Mouse (Mus musculus) limb, embryonic 12.5 days (tissue): ENCODE measurements around the gene Zkscan17. TPM values are rescaled to one million over a fixed set of nuclear protein-coding genes. Genes with fewer than 3 reads are reported as not detected.

ENCODE experiments used
- ATAC-seq: fragments of 200-750 bp; cut with Nextera tagmentation; 2 replicates; pipeline ENCODE4 v1.8.0; 2017; ENCODE audit warnings: low read depth, moderate TSS enrichment; ENCODE audit not compliant: insufficient number of reproducible peaks, insufficient read depth, low FRiP score, low TSS enrichment
- H3K27ac ChIP-seq: fragments of 300-500 bp; sonication (generic); 2 replicates; pipeline ENCODE4 v1.5.1; 2016; ENCODE audit warnings: mild to moderate bottlenecking, moderate library complexity
- H3K27me3 ChIP-seq: fragments of 300-500 bp; sonication (generic); 2 replicates; pipeline ENCODE4 v1.6.1; 2016; ENCODE audit warnings: mild to moderate bottlenecking, moderate library complexity
- H3K36me3 ChIP-seq: fragments of 300-500 bp; sonication (generic); 2 replicates; pipeline ENCODE4 v1.6.1; 2016; ENCODE audit warnings: mild to moderate bottlenecking, moderate library complexity
- H3K4me1 ChIP-seq: fragments of 300-500 bp; sonication (generic); replicated peaks from 2 replicates; pipeline ENCODE4 v1.6.1; 2016
- H3K4me2 ChIP-seq: fragments of 300-500 bp; sonication (generic); 2 replicates; pipeline ENCODE4 v1.6.1; 2016; ENCODE audit warnings: mild to moderate bottlenecking, moderate library complexity
- H3K4me3 ChIP-seq: fragments of 300-500 bp; sonication (generic); replicated peaks from 2 replicates; pipeline ENCODE4 v1.5.1; 2016; ENCODE audit warnings: mild to moderate bottlenecking
- H3K9ac ChIP-seq: fragments of 300-500 bp; sonication (generic); replicated peaks from 2 replicates; pipeline ENCODE4 v1.6.1; 2016; ENCODE audit warnings: mild to moderate bottlenecking, moderate library complexity
- H3K9me3 ChIP-seq: fragments of 300-500 bp; sonication (generic); 2 replicates; pipeline ENCODE4 v1.6.1; 2016; ENCODE audit warnings: mild to moderate bottlenecking, moderate library complexity
- WGBS: fragments of 180-500 bp; shearing (Covaris S2); methylation state at CpG from one replicate; pipeline ENCODE4 v1.1.7; 2016; 5-methylcytosine and 5-hydroxymethylcytosine counted together
- polyA plus RNA-seq: library from polyadenylated mRNA; unstranded; fragments of >200 nt; fragmentation: Nextera tagmentation; extraction: Ambion mirVana; gene quantifications from 2 replicates; pipeline ENCODE4 v1.2.1, GENCODE M21; 2016

Gene Zkscan17
- polyA plus RNA-seq, 1 experiment from 2014 or later, result 34.6 TPM

GRCm38 (mm10) chr11:59518226-59518625 is 8.3 kb downstream of the Zkscan17 start:
- no peak for ATAC-seq
- peaks cover 15% of the 10 kb centered on the region; the same call in 1 of the 2 replicates for H3K4me1 ChIP-seq
- no peaks in the 10 kb centered on the region for H3K9me3 ChIP-seq
- no peak overlapping the region for H3K9ac ChIP-seq
- no peaks in the 10 kb centered on the region for H3K36me3 ChIP-seq
- H3K27ac ChIP-seq, result no peak overlapping the region
- WGBS, result 73% methylated on average over 10 of the region's 10 CpGs
- no peak overlapping the region for H3K4me2 ChIP-seq
- no peaks in the 10 kb centered on the region for H3K27me3 ChIP-seq
- H3K4me3 ChIP-seq, result no peak overlapping the region

GRCm38 (mm10) chr11:59517441-59517840 is 9.1 kb downstream of the Zkscan17 start:
- ATAC-seq, result no peak
- no peak overlapping the region for H3K27ac ChIP-seq
- 89% methylated on average over 1 of the region's 1 CpGs for WGBS

DNA sequence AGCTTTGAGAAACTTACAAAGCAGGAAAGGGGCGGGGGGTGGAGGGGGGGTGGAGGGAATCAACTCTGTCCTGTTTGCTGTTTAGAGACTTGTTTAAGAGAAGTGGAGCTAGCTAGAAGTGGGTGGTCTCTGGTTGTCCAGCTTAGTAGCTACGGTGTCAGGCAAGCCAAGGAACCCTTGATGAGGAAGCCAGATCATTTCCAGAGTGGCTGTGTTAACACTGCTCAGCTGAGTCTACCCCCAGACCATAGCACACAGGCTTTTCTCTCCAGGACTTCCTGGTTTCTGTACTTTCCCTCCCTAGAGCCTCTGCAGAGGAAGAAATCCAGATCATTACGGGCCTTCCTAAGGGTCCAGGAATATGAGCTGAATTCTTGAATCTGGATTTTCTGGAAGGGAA is 11.8 kb downstream of the Zkscan17 start:
- no peaks in the 10 kb centered on the region for H3K27me3 ChIP-seq
- H3K9ac ChIP-seq, result no peak overlapping the region
- H3K27ac ChIP-seq, result peak overlapping the region; percentile 57
- 57% methylated on average over 3 of the region's 3 CpGs for WGBS
- peaks cover 15% of the 10 kb centered on the region; the same call in 1 of the 2 replicates for H3K4me1 ChIP-seq
- no peaks in the 10 kb centered on the region for H3K9me3 ChIP-seq
- peak; percentile 60; the same call in 1 of the 2 replicates for ATAC-seq
- H3K4me2 ChIP-seq, result no peak overlapping the region
- peaks cover 13% of the 10 kb centered on the region for H3K36me3 ChIP-seq
- H3K4me3 ChIP-seq, result no peak overlapping the region

More at GRCm38 (mm10) chr11:59517441-59517840, 9.1 kb downstream of the Zkscan17 start:
- Histone ChIP-seq H3K4me1 (peaks cover 19% of the 10 kb centered on the region; the same call in 1 of the 2 replicates), H3K4me3 (no peak overlapping the region), H3K4me2 (no peak overlapping the region), H3K36me3 (no peaks in the 10 kb centered on the region), H3K27me3 (no peaks in the 10 kb centered on the region), H3K9ac (no peak overlapping the region), H3K9me3 (no peaks in the 10 kb centered on the region)

GRCm38 (mm10) chr11:59514381-59514780 is 12.2 kb downstream of the Zkscan17 start:
- H3K9me3 ChIP-seq, result no peaks in the 10 kb centered on the region
- 65% methylated on average over 6 of the region's 6 CpGs for WGBS
- H3K4me3 ChIP-seq, result no peak overlapping the region
- no peak for ATAC-seq
- H3K27ac ChIP-seq, result peak overlapping the region; percentile 57
- no peak overlapping the region for H3K4me2 ChIP-seq
- peaks cover 17% of the 10 kb centered on the region for H3K36me3 ChIP-seq
- peaks cover 11% of the 10 kb centered on the region; the same call in 1 of the 2 replicates for H3K4me1 ChIP-seq
- H3K9ac ChIP-seq, result no peak overlapping the region
- no peaks in the 10 kb centered on the region for H3K27me3 ChIP-seq

DNA sequence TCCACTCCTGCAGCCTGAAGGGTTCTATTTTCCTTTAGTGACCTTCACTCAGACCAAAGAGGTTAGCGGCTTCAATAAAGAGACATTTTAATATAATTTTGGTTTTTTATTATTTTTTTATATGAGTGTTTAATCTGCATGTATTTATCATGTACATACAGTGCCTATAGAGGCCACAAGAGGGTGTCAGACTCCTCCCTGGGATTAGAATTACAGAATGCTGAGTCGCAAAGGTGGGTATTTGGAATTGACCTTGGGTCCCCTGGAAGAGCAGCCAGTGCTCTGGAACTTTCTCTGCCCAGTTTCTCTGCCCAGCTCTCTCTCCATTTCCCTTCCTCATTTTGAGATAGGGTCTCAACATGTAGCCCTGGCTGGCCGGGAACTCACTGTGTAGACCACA is 13.0 kb downstream of the Zkscan17 start:
- H3K9me3 ChIP-seq, result no peaks in the 10 kb centered on the region
- no peak overlapping the region for H3K27ac ChIP-seq
- peaks cover 24% of the 10 kb centered on the region for H3K36me3 ChIP-seq
- peaks cover 10% of the 10 kb centered on the region; the same call in 1 of the 2 replicates for H3K4me1 ChIP-seq
- ATAC-seq, result no peak
- no peak overlapping the region for H3K9ac ChIP-seq
- no peak overlapping the region for H3K4me3 ChIP-seq
- H3K4me2 ChIP-seq, result no peak overlapping the region
- 85% methylated on average over 3 of the region's 3 CpGs for WGBS
- H3K27me3 ChIP-seq, result no peaks in the 10 kb centered on the region

GRCm38 (mm10) chr11:59512733-59513132 is 13.8 kb downstream of the Zkscan17 start:
- H3K4me3 ChIP-seq, result no peak overlapping the region
- peaks cover 33% of the 10 kb centered on the region for H3K36me3 ChIP-seq
- H3K27me3 ChIP-seq, result no peaks in the 10 kb centered on the region
- H3K9me3 ChIP-seq, result no peaks in the 10 kb centered on the region
- no peak overlapping the region for H3K9ac ChIP-seq
- no peak overlapping the region for H3K4me2 ChIP-seq
- no peak for ATAC-seq
- peak overlapping the region; percentile 17; the same call in 1 of the 2 replicates for H3K27ac ChIP-seq
- WGBS, result 74% methylated on average over 10 of the region's 10 CpGs
- H3K4me1 ChIP-seq, result peaks cover 13% of the 10 kb centered on the region

- H3K9ac ChIP-seq, result no peak overlapping the region
- H3K36me3 ChIP-seq, result peaks cover 34% of the 10 kb centered on the region
- no peak overlapping the region for H3K4me2 ChIP-seq
- peaks cover 22% of the 10 kb centered on the region for H3K4me1 ChIP-seq
- H3K9me3 ChIP-seq, result no peaks in the 10 kb centered on the region
- no peak overlapping the region for H3K4me3 ChIP-seq
- no peak overlapping the region for H3K27ac ChIP-seq
- no peaks in the 10 kb centered on the region for H3K27me3 ChIP-seq
- 65% methylated on average over 1 of the region's 1 CpGs for WGBS
- ATAC-seq, result no peak
Measured at GRCm38 (mm10) chr11:59511558-59511957, 15.0 kb downstream of the Zkscan17 start.

GRCm38 (mm10) chr11:59506713-59507074 is 19.9 kb downstream of the Zkscan17 start:
- Histone ChIP-seq H3K9ac (peak overlapping the region; percentile 90), H3K36me3 (peaks cover 61% of the 10 kb centered on the region), H3K9me3 (no peaks in the 10 kb centered on the region), H3K4me1 (peaks cover 20% of the 10 kb centered on the region), H3K4me2 (peak overlapping the region; percentile 81), H3K27me3 (no peaks in the 10 kb centered on the region), H3K27ac (peak overlapping the region; percentile 97), H3K4me3 (peak overlapping the region; percentile 86)
- peak; percentile 4; the same call in 1 of the 2 replicates for ATAC-seq
- WGBS, result 0% methylated on average over 14 of the region's 14 CpGs

DNA sequence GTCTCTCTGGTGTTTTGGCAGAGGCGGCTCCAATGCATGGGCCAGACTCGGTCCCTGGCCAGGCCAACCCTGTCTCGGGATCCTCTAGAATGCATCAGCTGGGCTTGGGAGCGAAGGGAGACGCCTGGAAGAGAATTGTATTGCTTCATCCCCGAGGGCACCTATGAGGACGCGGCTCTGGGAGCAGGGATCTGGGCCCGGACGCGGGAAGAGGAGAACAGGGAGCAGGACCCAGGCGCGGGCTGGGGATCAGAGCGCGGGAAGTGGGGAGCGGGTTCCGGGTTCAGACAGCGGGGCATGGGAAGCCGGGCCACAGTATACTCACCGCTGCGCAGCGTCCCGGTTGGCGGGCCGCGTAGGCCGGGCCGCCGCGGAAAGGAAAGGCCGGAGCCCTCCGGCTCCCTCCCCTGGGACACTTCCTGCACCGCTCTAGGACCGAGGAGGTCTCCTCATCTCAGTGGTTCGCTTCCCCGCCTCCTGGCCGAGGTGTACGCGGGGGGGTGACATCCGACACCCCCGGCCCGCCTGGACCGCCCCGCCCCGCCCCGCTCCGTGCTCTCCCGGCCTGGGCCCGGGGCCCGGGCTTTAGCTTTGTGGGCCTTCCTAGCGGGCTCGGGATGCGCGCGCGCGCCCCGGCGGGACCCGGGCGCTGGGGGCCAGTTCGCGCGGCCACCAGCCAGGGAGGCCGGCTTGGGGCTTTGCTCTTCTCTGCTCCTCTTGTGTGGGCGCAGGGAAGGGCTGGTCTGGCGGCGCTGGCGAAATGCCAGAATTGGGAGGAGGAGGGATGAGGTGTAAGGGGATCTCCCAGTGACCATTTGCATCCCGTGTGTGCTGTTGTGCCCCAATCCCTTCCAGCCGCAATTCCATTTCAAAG is 20.5 kb downstream of the Zkscan17 start:
- WGBS, result under 1% methylated on average over 67 of the region's 71 CpGs
- H3K36me3 ChIP-seq, result peaks cover 62% of the 10 kb centered on the region
- peak; percentile 90 for ATAC-seq

DNA sequence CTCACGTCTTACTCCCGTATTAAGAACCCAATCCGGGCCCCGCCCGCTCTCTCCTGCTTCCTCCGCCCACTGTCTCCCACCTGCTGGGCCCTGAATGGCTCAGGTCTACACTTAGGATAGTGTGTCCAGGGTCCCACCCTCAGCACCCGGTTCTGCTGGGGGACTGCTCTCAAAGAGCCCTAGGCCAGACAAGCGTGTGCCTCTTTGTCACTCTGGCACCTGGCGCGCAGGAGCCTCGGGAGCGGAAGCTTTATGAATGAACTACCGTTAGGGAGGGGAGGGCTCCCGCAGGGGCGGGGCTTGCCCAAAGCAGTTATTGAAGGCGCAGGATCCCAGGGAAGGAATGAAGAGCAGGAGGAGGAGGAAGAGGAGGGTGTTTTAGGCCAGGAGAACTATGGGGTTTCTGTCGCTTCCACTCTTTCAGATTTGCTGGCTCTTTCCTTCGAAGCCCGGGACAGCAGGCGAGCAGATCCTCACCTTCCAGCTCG is 21.2 kb downstream of the Zkscan17 start:
- ATAC-seq, result peak; percentile 46; the same call in 1 of the 2 replicates
- Histone ChIP-seq H3K27ac (peak overlapping the region; percentile 97), H3K9ac (peak overlapping the region; percentile 90), H3K4me1 (peaks cover 20% of the 10 kb centered on the region), H3K36me3 (peaks cover 62% of the 10 kb centered on the region), H3K27me3 (no peaks in the 10 kb centered on the region), H3K4me2 (peak overlapping the region; percentile 81), H3K4me3 (peak overlapping the region; percentile 86), H3K9me3 (no peaks in the 10 kb centered on the region)
- WGBS, result under 1% methylated on average over 21 of the region's 21 CpGs

More for the DNA sequence above, 20.5 kb downstream of the Zkscan17 start:
- Histone ChIP-seq H3K4me2 (peak overlapping the region; percentile 81), H3K27ac (peak overlapping the region; percentile 97), H3K9me3 (no peaks in the 10 kb centered on the region), H3K27me3 (no peaks in the 10 kb centered on the region), H3K4me3 (peak overlapping the region; percentile 86), H3K4me1 (peaks cover 20% of the 10 kb centered on the region), H3K9ac (peak overlapping the region; percentile 90)

- H3K4me3 ChIP-seq, result no peak overlapping the region
- no peak for ATAC-seq
- no peak overlapping the region for H3K27ac ChIP-seq
- no peak overlapping the region for H3K9ac ChIP-seq
- no peaks in the 10 kb centered on the region for H3K27me3 ChIP-seq
- peaks cover 12% of the 10 kb centered on the region for H3K4me1 ChIP-seq
- whole genome bisulfite sequencing, result 94% methylated on average over 5 of the region's 5 CpGs
- peaks cover 73% of the 10 kb centered on the region for H3K36me3 ChIP-seq
- H3K9me3 ChIP-seq, result no peaks in the 10 kb centered on the region
- H3K4me2 ChIP-seq, result no peak overlapping the region
Measured at GRCm38 (mm10) chr11:59501978-59502700, 24.4 kb downstream of the Zkscan17 start.
